Mouse (Mus musculus) layer of hippocampus, adult 2 months (tissue): ENCODE measurements around the gene Slc7a5. TPM values are rescaled to one million over a fixed set of nuclear protein-coding genes. Genes with fewer than 3 reads are reported as not detected.

Experiments used
- DNase-seq, 2 experiments: peaks; one replicate each; pipeline ENCODE4 v3.0.0; 2022; ENCODE audit warnings: low spot score in 2 of 2
- H3K27ac ChIP-seq: fragments of 200-600 bp; 2 replicates; pipeline ENCODE4 v1.8.1; 2022
- H3K4me3 ChIP-seq: fragments of 200-600 bp; 2 replicates; pipeline ENCODE4 v1.8.1; 2022; ENCODE audit warnings: mild to moderate bottlenecking
- CTCF ChIP-seq: fragments of 200-600 bp; conservative IDR thresholded peaks from 2 replicates; pipeline ENCODE4 v1.8.1; 2022; ENCODE audit warnings: antibody characterized with exemption, mild to moderate bottlenecking, moderate library complexity
- total RNA-seq, 2 experiments: library from RNA; stranded (reverse); gene quantifications; 2 replicates each; pipeline ENCODE4 v1.2.3; 2021

Gene Slc7a5
- total RNA-seq, 2 experiments from 2014 or later: 66.5 to 68.7 TPM

- H3K4me3 ChIP-seq: no peak overlapping the region
- no peak for DNase-seq
- H3K27ac ChIP-seq: peak overlapping the region; percentile 81
- peak; percentile 65 for TF ChIP-seq CTCF
These were observed 25.4 kb upstream of the Slc7a5 start for GRCm38 (mm10) chr8:121932668-121933520.

DNA sequence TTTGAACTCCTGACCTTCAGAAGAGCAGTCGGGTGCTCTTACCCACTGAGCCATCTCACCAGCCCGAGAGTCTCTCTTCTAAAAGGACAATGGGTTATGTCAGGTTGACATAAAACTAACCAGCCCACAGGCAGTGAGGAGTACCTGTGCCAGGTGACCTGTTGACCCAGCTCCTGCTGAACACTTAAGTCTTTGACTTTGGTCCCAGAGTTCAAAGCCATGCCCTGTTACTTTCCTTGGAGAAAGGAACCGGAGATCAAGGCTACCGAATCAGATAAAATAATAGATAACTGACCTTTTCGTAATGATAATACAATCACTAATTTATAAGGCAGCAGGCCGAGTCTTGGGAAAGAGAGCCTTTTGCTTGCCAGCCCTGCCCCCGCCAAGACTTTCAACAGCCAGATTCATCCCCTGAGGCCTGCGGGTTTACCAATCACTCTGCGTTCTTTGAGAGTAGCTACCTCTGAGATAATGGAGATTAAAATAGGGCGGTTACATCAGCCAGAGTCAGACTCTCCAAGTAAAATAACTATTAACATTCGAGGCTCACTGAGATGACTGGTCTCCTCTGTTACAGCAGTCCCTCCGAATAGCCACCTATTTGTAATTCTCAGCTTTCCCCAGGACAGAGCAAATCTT lies 24.7 kb upstream of the Slc7a5 start:
- peak overlapping the region; percentile 81 for H3K27ac ChIP-seq
- DNase-seq: no peak
- H3K4me3 ChIP-seq: no peak overlapping the region
- TF ChIP-seq CTCF: no peak

GRCm38 (mm10) chr8:121931571-121931970 lies 24.1 kb upstream of the Slc7a5 start:
- Histone ChIP-seq H3K27ac (no peak overlapping the region), H3K4me3 (no peak overlapping the region)
- no peak for TF ChIP-seq CTCF
- DNase-seq: no peak

DNA sequence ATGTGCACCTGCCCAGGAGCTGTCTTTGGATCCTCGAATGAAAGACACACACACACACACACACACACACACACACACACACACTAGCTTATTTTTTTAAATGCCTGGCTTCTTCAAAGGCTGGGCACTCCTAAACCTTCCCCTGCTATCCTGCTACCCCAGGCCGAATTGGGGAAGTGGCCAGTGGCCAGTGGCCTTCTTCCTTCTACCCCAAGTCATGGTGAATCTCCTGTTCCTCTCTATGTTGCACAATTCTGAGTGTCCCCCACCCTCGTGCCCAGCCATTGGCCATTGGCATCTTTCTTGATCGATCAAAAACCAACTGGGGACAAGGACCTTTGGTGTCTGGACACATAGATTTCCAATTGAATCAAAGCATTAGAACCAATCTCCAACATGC lies 22.6 kb upstream of the Slc7a5 start:
- no peak for TF ChIP-seq CTCF
- no peak overlapping the region for H3K27ac ChIP-seq
- no peak for DNase-seq
- no peak overlapping the region for H3K4me3 ChIP-seq

GRCm38 (mm10) chr8:121927316-121927715 lies 19.8 kb upstream of the Slc7a5 start:
- TF ChIP-seq CTCF: peak; percentile 76
- Histone ChIP-seq H3K27ac (no peak overlapping the region), H3K4me3 (no peak overlapping the region)
- no peak for DNase-seq

- DNase-seq: no peak
- no peak for TF ChIP-seq CTCF
- no peak overlapping the region for H3K4me3 ChIP-seq
- H3K27ac ChIP-seq: no peak overlapping the region
These were observed 18.8 kb upstream of the Slc7a5 start for GRCm38 (mm10) chr8:121926266-121926665.

- Histone ChIP-seq H3K4me3 (no peak overlapping the region), H3K27ac (no peak overlapping the region)
- DNase-seq: peak; percentile 68 to 75
- peak; percentile 91 for TF ChIP-seq CTCF
These were observed 18.1 kb upstream of the Slc7a5 start for GRCm38 (mm10) chr8:121925624-121926023.

DNA sequence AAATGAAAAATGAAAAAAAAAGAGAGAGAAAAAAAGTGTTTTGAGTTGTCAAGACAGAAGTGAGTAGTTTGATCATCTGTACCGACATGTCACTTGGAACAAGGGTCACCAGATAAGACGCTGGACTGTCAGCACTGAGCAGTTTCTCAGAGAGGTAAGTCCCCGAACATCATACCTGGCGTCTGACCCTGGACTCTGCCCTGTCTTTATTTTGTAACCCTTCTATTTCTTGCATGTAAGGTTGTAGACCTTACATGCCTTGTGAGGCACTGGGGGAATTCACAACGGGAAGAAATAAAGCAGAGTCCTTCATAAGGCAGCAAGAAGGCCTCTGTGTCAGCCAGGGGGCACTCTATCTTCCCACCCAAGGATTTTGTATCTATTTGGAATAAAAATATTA lies 17.2 kb upstream of the Slc7a5 start:
- DNase-seq: no peak
- H3K4me3 ChIP-seq: no peak overlapping the region
- no peak for TF ChIP-seq CTCF
- no peak overlapping the region for H3K27ac ChIP-seq

- no peak for DNase-seq
These were observed 14.6 kb upstream of the Slc7a5 start for GRCm38 (mm10) chr8:121922101-121922500.

GRCm38 (mm10) chr8:121921582-121921981 lies 14.1 kb upstream of the Slc7a5 start:
- Histone ChIP-seq H3K4me3 (no peak overlapping the region), H3K27ac (peak overlapping the region; percentile 79)
- DNase-seq: no peak
- TF ChIP-seq CTCF: no peak

More at GRCm38 (mm10) chr8:121922101-121922500, 14.6 kb upstream of the Slc7a5 start:
- TF ChIP-seq CTCF: no peak
- Histone ChIP-seq H3K27ac (peak overlapping the region; percentile 79), H3K4me3 (no peak overlapping the region)

- H3K27ac ChIP-seq: peak overlapping the region; percentile 28; the same call in 1 of the 2 replicates
- H3K4me3 ChIP-seq: no peak overlapping the region
- TF ChIP-seq CTCF: no peak
- no peak for DNase-seq
These were observed 12.2 kb upstream of the Slc7a5 start for GRCm38 (mm10) chr8:121919731-121920130.

DNA sequence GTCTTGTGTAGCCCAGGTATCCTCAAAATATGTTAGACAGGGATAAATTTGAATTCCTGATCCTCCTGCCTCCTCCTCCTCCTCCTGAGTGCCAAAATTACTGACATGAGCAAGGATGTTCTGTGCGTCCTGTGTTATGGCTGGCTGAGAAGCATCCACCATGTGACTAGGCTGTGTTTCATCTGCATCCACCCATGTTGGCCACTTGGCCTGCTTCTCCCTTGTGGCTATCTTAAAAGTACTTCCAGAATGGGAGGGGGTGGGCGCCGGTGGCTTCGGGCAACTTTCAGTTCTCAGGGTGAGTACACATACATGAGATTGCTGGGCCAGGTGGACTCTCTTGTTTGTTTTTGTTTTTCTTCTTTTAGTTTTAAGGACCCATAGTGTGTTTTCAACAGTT lies 11.7 kb upstream of the Slc7a5 start:
- H3K27ac ChIP-seq: no peak overlapping the region
- no peak for DNase-seq
- no peak overlapping the region for H3K4me3 ChIP-seq
- no peak for TF ChIP-seq CTCF

DNA sequence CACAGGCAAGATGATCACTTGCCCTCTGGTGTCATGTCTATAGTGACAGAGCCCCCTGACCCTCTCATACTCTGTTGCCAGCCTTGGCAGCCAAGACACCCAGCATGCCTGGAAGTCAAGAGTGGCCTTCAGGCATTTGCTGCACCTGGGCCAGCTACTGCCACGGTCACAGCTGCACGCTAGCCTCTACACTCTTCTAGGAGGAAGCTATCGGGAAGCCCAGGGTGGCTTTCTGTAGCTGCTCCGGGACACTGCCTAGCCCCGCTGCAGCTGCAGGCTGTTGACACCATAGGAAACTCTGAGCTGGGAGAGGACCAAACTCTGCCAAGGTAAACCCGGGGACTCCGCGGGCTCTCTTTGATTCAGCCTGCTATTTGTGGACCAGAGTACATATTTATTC lies 5.9 kb upstream of the Slc7a5 start:
- no peak for DNase-seq
- TF ChIP-seq CTCF: no peak
- no peak overlapping the region for H3K4me3 ChIP-seq
- peak overlapping the region; percentile 32; the same call in 1 of the 2 replicates for H3K27ac ChIP-seq
